ENCODE assay signal across 9 mouse cellular contexts in the genomic region with DNA sequence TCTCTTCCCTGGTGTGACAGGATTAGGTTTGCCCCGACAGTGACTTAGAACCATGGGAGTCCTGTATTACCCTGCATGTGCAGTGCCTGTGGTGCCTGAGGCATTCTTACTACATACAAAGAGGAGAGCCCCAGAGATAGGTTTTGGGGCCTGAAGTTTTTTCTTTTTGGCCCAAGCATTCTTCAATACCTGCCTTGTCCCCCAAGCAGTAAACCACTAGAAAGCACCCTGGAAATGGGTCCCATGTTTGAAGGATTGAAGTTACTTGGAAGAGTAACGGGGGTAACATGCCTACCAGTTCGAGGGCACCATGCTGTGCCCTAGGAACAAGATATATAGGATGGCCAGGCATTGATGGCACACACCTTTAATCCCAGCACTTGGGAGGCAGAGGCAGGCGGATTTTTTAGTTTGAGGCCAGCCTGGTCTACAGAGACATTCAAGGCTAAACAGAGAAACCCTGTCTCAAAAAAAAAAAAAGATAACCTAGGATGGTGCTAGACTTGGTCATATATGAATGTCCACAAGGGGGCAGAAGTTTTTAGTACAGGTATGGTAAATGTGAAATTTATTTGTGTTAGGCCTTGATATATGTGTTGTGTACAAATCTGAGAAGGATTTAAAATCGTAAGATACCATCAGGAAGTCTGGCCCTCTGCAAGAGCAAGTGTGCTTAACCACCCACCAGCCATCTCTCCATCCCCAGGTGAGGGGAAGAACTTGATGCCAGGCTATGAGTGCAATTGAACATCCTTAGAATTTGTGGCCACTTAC. TPM values are rescaled to one million over a fixed set of nuclear protein-coding genes. Genes with fewer than 3 reads are reported as not detected.
DNase-seq lines count a peak whose midpoint lies in the region; ATAC-seq and TF ChIP-seq lines count a peak whose summit lies in the region.
"Had no signal": no experiment of that assay in that cellular context is flagged by ENCODE, and none has a peak within 500 bp of the region (broad histone marks: within the 10 kb centered on the region; RNA-seq: fewer than 3 reads in every experiment).

No protein-coding gene starts in this region.

- no peaks in the 10 kb centered on the region for H3K27me3 ChIP-seq in cerebellum, adult 2 months (ENCODE audit: control insufficient read depth, insufficient read depth, low read length)
- H3K27me3 ChIP-seq in lung, embryonic 14.5 days (ENCODE audit: insufficient read depth, low read length), result no peaks in the 10 kb centered on the region

- H3K36me3 ChIP-seq in lung, embryonic 14.5 days (ENCODE audit: insufficient read depth), result peaks cover 31% of the 10 kb centered on the region

- ATAC-seq in lung, embryonic 14.5 days (ENCODE audit: insufficient read depth), result no peak
- ATAC-seq in neutrophil, adult 5-6 weeks (ENCODE audit: extremely low read depth, insufficient number of reproducible peaks, low FRiP score, poor library complexity, severe bottlenecking), result 0 out of 2 replicates have a peak, but pooled peaks have one; percentile 17
- no peak for ATAC-seq in granulocyte monocyte progenitor cell, adult 5-6 weeks (replicated peaks; ENCODE audit: poor library complexity, severe bottlenecking)

- no peak overlapping the region for H3K27ac ChIP-seq in cerebellum, adult 2 months (ENCODE audit: insufficient read depth, low read length)
- no peak overlapping the region for H3K27ac ChIP-seq in lung, embryonic 14.5 days (ENCODE audit: low read depth)

- peak; percentile 29; the same call in 1 of the 2 replicates for TF ChIP-seq CTCF in cerebellum, adult 2 months (IDR thresholded peaks at IDR 0.05; ENCODE audit: borderline replicate concordance, insufficient read depth, low read depth, low read length)
- TF ChIP-seq CTCF in lung, embryonic 14.5 days (IDR thresholded peaks at IDR 0.05; ENCODE audit: low read depth), result peak; percentile 69
- no peak for TF ChIP-seq CTCF in lung, adult 2 months (IDR thresholded peaks at IDR 0.05; ENCODE audit: insufficient read depth, low read length)

- H3K4me1 ChIP-seq in cerebellum, adult 2 months (ENCODE audit: control insufficient read depth, insufficient read depth, low read length), result 0 out of 2 replicates have a peak, but pooled peaks cover 2% of the 10 kb centered on the region
- no peaks in the 10 kb centered on the region for H3K4me1 ChIP-seq in lung, embryonic 14.5 days (ENCODE audit: insufficient read depth)
- H3K4me1 ChIP-seq in lung, adult 2 months (ENCODE audit: control insufficient read depth, insufficient read depth, low read length), result peaks cover 7% of the 10 kb centered on the region

- WGBS in cerebellum, adult 2 months, result 52% methylated on average over 5 of the region's 5 CpGs
- WGBS in lung, embryonic 14.5 days, result 61% methylated on average over 5 of the region's 5 CpGs
- 67% methylated on average over 5 of the region's 5 CpGs for WGBS in lung, adult 2 months

- no peak overlapping the region for H3K4me2 ChIP-seq in lung, embryonic 14.5 days

- no peak overlapping the region for H3K9ac ChIP-seq in lung, embryonic 14.5 days

- H3K4me3 ChIP-seq in cerebellum, adult 2 months (replicated peaks; ENCODE audit: insufficient read depth, low read depth, low read length), result no peak overlapping the region
- no peak overlapping the region for H3K4me3 ChIP-seq in lung, embryonic 14.5 days (ENCODE audit: low read depth, low read length)
- H3K4me3 ChIP-seq in lung, adult 2 months (replicated peaks; ENCODE audit: extremely low read depth, low read depth, low read length), result no peak overlapping the region

- TF ChIP-seq POLR2A in cerebellum, adult 2 months (IDR thresholded peaks at IDR 0.05; ENCODE audit: borderline replicate concordance, insufficient read depth, low read length), result no peak
- TF ChIP-seq POLR2A in lung, adult 2 months (IDR thresholded peaks at IDR 0.05; ENCODE audit: borderline replicate concordance, extremely low read depth, low read depth, low read length), result no peak

- DNase-seq in cerebellum, adult 2 months, result peak in 1 of 2 experiments; percentile 30
- no peak for DNase-seq in cerebellum, adult 11-12 months
- DNase-seq in lung, embryonic 14.5 days, result peak; percentile 84
- no peak for DNase-seq in lung, adult 2 months
- peak; percentile 56 for DNase-seq in embryo, embryonic 10 days (ENCODE audit: low spot score)
- no peak for DNase-seq in gastrocnemius, postnatal 25 days

- no peaks in the 10 kb centered on the region for H3K9me3 ChIP-seq in lung, embryonic 14.5 days (ENCODE audit: low read depth, low read length)

RNA-seq across cellular contexts. Expression of a gene that starts 3.6 kb away (rescaled TPM):
- 829 and 864 TPM in 2 replicates for polyA plus RNA-seq in cerebellum, adult 2 months (2012; rRNA removed)
- polyA plus RNA-seq in lung, embryonic 14.5 days (2014; fragmentation: Nextera tagmentation; extraction: Ambion mirVana), result 1,722 and 1,770 TPM in 2 replicates
- polyA plus RNA-seq in lung, adult 2 months (2012; rRNA removed), result 1,500 and 2,209 TPM in 2 replicates
- 1,023 and 1,109 TPM in 2 replicates for total RNA-seq in neutrophil, adult 5-6 weeks (2017)
- 100 to 1,000 TPM; 366 to 379 TPM for total RNA-seq in gastrocnemius, postnatal 25 days (2021)
- total RNA-seq in granulocyte monocyte progenitor cell, adult 5-6 weeks (2014; fragmentation: Nextera tagmentation), result 1,716 and 2,163 TPM in 2 replicates
- total RNA-seq in granulocyte monocyte progenitor cell, adult 5-6 weeks (2017), result 2,167 and 2,701 TPM in 2 replicates

RNA-seq across cellular contexts. Expression of a gene that starts 11.4 kb away (rescaled TPM):
- polyA plus RNA-seq in cerebellum, adult 2 months (2012; rRNA removed), result 6.2 and 7.1 TPM in 2 replicates
- polyA plus RNA-seq in lung, embryonic 14.5 days (2014; fragmentation: Nextera tagmentation; extraction: Ambion mirVana), result 0.24 and 0.49 TPM in 2 replicates
- 1.3 and 1.7 TPM in 2 replicates for polyA plus RNA-seq in lung, adult 2 months (2012; rRNA removed)
- total RNA-seq in neutrophil, adult 5-6 weeks (2017), result 0.35 TPM in 1 of 2 replicates, not detected in the other
- total RNA-seq in gastrocnemius, postnatal 25 days (2021), result under 1 TPM in 1 of 2 experiments, not detected in 1; 0.13 TPM
- not detected in 2 replicates for total RNA-seq in granulocyte monocyte progenitor cell, adult 5-6 weeks (2014; fragmentation: Nextera tagmentation)
- total RNA-seq in granulocyte monocyte progenitor cell, adult 5-6 weeks (2017), result not detected in 2 replicates

RNA-seq across cellular contexts. Expression of a gene that starts 43.0 kb away (rescaled TPM):
- polyA plus RNA-seq in cerebellum, adult 2 months (2012; rRNA removed), result 103 and 104 TPM in 2 replicates
- polyA plus RNA-seq in lung, embryonic 14.5 days (2014; fragmentation: Nextera tagmentation; extraction: Ambion mirVana), result 44.5 and 45.0 TPM in 2 replicates
- 71.1 and 85.5 TPM in 2 replicates for polyA plus RNA-seq in lung, adult 2 months (2012; rRNA removed)
- total RNA-seq in neutrophil, adult 5-6 weeks (2017), result 47.3 and 65.8 TPM in 2 replicates
- total RNA-seq in gastrocnemius, postnatal 25 days (2021), result 10 to 100 TPM; 60.5 to 66.3 TPM
- total RNA-seq in granulocyte monocyte progenitor cell, adult 5-6 weeks (2014; fragmentation: Nextera tagmentation), result 29.5 and 40.3 TPM in 2 replicates
- total RNA-seq in granulocyte monocyte progenitor cell, adult 5-6 weeks (2017), result 47.3 and 65.5 TPM in 2 replicates

RNA-seq across cellular contexts. Expression of a gene that starts 52.4 kb away (rescaled TPM):
- 0.39 and 0.60 TPM in 2 replicates for polyA plus RNA-seq in cerebellum, adult 2 months (2012; rRNA removed)
- polyA plus RNA-seq in lung, embryonic 14.5 days (2014; fragmentation: Nextera tagmentation; extraction: Ambion mirVana), result 16.3 and 17.8 TPM in 2 replicates
- polyA plus RNA-seq in lung, adult 2 months (2012; rRNA removed), result 35.3 and 45.2 TPM in 2 replicates
- not detected in 2 replicates for total RNA-seq in neutrophil, adult 5-6 weeks (2017)
- 1 to 10 TPM; 1.4 to 1.8 TPM for total RNA-seq in gastrocnemius, postnatal 25 days (2021)
- total RNA-seq in granulocyte monocyte progenitor cell, adult 5-6 weeks (2014; fragmentation: Nextera tagmentation), result not detected in 2 replicates
- total RNA-seq in granulocyte monocyte progenitor cell, adult 5-6 weeks (2017), result not detected in 2 replicates
- total RNA-seq: left cerebral cortex, postnatal 10 days had no signal

Comparison
In these comparisons a context has a peak if more than half of its experiments do, and no peak if none do; other contexts are left out.
1. DNase-seq: peak in lung, embryonic 14.5 days (single experiment) and embryo, embryonic 10 days (single experiment); none in cerebellum, adult 11-12 months (single experiment), lung, adult 2 months (single experiment) and gastrocnemius, postnatal 25 days (single experiment).